Mouse (Mus musculus) adrenal gland, postnatal 10 days (tissue): ENCODE measurements around the gene Stip1. TPM values are rescaled to one million over a fixed set of nuclear protein-coding genes. Genes with fewer than 3 reads are reported as not detected.
A peak's percentile ranks its signal among the peaks of the same experiment; 100 is the strongest.
"Not testable (repeated sequence)": the region's sequence is repeated elsewhere in the genome, so short reads cannot be mapped to it uniquely, and the experiment has no call there.

Experiments used
- DNase-seq: peaks from one replicate; pipeline ENCODE4 v3.0.0; 2021; ENCODE audit warnings: mixed read lengths
- total RNA-seq, 2 experiments: library from RNA; stranded (reverse); gene quantifications; 2 replicates each; pipeline ENCODE4 v1.2.3; 2021

Stip1 gene
- total RNA-seq, 2 experiments from 2014 or later, result 101 to 107 TPM

DNA sequence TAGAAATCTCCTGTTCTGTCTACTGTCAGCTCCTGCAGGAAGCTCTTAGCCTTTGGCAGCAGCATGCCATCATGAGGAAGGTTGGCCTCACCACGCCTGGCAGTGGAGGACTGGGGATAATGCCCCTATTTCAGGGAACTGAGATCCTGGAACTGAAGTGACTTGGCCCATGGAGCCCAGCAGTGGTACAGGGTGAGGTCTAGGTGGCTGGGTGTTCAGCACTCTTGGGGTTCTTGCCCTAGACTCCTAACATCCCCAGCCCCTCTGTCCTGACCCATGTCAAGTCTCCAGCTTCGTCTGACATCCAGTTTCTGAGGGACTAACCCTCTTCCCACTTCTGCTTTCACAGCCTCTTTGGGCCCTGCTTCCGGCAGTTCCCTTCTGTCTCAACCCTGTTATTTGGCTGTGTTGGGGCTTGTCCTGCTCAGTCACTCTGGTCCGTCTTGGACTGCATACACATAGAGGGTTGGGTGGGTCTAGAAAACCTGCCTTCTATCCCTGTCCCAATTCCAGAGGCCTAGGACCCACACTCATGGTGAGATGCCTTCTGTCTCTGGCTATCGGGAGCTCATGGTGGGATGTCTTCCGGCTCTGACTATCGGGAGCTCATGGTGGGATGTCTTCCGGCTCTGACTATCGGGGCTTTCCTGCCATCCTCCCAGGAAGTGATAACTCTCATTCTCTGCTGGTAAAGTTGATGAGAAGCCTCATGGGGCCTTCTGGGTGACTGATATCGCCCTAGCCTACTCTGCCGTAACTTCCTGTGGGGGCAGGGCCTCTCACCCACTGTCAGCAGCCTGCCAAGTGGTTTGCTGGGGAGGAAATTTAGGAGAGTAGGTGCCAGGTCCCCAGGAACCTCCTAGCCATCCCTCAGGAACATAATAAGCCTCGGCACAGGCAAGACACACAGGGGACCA, 22.0 kb downstream of the Stip1 start:
- peak; percentile 8 for DNase-seq

DNA sequence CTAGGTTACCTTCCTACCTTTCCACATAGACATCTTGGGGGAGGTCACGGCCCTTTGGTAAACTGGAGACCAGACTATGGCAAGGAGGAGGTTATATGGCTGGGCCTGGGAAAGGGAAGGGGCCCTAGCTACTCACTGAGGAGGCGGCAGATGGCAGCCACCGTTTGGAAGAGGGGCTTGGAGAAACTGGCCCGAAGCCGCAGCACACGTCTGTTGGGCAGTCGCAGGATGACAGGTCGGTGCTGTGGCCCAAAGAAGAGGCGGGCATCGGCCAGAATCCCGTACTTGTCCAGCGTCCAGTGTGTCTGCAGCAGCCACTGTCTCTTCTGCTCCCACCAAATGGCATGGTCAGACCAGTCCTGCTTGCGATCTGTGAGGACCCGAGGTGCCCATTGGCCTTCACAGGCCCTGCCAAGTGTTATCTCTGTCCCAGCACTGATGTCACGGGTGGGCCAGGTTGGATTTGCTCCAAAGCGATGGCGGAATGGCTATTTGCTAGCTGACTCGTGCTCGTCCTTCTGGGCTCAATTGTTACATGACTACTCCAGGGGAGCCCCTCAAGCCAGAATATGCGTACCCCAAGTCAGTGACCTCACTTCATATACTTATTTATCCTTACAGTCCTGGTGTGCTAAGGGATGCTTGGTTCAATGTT, 25.2 kb downstream of the Stip1 start:
- DNase-seq, result peak; percentile 10

DNA sequence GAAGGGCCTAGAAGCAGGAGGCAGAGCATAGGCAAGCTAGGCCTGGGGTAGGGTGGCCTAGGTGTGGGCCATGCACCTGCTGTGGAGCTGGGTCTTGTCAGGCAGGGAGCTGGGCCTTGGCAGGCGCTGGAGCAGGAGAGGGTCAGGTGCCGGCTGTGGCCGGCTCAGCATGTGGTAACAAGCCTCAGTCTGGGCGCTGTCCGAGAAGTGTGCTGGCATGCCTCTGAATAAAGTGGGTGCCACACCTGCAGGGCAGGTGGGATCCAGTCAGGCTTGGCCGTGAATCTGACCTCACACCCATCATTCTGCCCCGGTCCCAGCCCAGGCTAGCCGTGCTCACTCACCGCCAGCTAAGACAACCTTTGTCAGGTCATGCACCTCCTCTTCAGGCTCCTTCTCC, 25.8 kb downstream of the Stip1 start:
- no peak for DNase-seq

GRCm38 (mm10) chr19:7012426-7012825, 27.3 kb downstream of the Stip1 start:
- no peak for DNase-seq

DNA sequence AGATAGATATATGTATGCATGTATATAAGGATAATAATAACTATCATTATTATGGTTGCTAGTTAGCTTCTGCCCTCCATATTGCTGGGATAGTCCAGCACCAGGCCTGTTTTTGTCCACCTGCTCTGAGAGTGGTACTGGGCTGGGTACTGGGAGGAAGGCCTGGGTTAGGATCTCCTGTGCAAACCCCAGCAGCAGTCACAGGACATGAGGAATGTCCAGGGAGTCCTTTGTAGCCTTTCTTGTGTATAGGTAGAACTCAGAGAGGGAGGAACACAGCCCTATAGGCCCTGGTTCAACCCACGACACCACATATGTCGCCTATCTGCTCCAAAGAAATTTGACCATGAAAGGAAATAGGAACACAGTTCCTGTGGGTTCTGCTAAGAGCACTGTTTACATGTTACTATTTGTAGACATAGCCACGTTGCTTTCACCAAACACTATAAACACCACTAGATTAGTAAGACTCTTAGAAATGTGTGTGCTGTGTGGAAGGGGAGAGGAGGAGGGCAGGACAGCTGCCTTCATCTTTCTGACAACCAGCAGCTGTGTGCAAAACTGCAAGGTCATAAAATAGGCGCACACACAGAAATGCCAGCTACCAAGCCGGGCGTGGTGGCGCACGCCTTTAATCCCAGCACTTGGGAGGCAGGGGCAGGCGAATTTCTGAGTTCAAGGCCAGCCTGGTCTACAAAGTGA, 32.7 kb downstream of the Stip1 start:
- DNase-seq, result no peak

DNA sequence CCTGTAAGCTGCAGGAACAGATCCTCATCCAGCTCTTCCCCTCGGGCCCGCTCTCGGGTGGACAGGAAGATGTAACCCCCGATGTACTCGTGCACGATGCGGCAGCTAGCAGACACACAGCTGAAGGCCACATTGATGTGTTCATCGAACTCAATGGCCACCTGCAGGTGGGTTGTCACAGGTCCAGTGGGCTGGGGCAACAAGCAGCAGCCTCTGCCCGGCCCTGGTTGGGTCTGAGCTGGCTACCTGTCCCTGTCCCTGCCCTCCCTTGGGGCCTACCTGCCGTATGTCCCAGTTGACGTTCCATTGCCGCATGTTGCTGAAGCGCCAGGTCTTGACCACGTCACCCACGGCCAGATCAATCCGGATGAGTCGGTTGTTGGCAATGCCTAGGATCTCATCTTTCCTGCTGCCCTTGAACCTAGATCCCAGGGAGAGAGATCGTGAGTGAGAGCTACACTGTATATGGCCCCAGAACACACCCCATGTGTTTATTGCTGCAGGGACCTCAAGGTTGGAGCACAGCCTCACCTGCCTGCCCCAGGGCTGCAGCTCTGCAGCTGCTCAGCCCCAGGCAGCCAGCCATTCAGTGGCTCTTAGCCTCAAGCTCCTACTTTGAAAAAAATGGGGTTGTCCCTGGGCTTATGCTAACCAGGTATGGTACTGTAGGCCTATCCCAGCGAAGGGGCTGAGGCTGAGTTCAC, 40.3 kb downstream of the Stip1 start:
- DNase-seq, result peak; percentile 5

GRCm38 (mm10) chr19:6997721-6998290, 42.0 kb downstream of the Stip1 start:
- no peak for DNase-seq

DNA sequence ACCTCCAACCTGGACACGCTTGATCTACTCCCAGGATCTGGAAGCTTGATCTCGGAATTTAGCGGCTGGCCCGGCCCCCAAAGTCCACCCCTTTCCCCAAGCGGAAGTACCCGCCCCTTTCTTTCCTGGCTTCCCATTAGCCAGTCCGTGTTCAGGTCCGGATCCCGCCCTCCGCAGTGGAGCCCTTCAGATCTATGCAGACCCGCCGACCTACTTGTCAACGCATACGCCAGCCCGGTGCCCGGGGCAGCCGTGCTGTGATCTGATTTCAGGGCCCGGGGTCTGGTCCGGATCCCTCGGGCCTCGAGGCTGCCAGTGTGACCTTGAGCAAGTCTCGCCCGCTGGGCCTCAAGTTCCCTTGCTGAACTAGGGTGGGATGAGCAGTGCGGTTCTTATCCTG, 43.8 kb downstream of the Stip1 start, which contains the start of the genes Nudt22 and Trpt1:
TSS of gene Nudt22 (minus strand) at position 112 of the 400 bp plus-strand sequence.
TSS of gene Trpt1 (plus strand) at position 126 of the 400 bp plus-strand sequence.
- peak; percentile 94 for DNase-seq

GRCm38 (mm10) chr19:6995255-6995991, 44.3 kb downstream of the Stip1 start:
- DNase-seq, result peak; percentile 52

DNA sequence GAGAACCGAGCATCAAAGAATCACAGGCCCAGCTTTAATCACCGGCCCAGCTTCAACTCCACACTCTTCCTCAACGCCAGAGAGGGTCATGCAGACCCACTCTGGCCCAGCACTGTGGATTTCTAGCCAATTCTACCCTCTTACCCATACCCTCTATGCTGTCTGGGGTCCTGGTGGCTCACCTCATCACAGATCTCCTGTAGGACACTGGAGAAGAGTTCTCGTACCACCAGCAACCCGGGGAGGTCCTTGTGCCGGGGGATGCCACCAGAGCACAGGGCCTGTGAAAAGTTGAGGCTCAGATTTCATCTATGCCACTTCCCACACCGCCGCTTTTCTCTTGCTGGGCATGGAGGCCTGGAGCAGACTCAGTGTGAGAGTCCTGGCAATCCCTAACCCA, 45.3 kb downstream of the Stip1 start:
- no peak for DNase-seq

DNA sequence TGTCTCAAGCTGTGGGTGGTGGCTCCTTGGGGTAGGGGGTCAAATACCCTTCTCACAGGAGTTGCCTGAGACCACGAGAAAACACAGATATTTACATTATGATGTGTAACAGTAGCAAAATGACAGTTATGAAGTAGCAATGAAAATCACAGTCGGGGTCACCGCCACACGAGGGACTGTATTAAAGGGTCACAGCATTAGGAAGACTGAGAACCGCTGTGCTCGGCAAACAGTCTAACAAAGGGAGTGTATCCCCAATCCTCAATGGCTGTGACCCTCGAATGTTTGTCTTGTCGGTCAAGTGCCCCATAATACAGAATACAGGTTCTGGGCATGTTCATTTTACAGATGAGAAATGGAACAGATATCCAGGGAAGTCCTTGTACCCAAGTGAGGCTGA, 45.8 kb downstream of the Stip1 start:
- DNase-seq, result no peak

DNA sequence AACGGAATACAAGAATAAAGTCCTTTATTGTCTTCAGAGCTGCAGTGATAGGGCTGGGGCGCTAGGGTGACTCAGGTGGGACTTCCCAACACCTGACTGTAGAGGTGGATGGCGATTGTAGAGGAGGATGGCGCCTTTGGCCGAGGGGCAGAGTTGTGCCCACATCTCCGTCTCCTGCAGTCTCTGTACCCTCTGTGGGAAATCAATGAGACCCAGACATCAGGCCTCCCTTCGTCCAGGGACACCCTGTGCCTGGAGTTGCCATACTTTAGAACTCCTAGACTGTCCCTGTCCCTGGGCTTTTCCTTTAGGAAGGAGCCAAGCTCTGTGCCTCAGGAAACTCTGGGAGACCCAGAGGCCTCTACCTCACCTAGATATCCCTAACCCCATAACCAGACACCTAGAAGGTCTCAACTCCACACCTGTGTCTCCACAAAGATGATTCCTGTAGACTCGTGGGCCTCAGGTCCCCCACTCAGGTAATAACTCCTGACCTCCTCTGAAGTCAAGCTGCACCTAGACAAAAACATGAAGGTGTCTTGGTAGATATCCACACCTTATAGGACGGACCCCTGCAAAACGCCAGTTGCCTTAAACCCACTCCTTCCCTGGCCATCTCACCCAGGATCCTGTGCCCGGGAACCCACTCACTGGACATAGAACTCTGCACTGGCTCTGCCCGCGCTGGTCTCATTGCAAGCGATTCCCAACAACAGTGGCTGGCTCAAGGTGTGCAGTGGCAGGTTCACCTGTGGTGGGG, 46.6 kb downstream of the Stip1 start:
- DNase-seq, result peak; percentile 6

DNA sequence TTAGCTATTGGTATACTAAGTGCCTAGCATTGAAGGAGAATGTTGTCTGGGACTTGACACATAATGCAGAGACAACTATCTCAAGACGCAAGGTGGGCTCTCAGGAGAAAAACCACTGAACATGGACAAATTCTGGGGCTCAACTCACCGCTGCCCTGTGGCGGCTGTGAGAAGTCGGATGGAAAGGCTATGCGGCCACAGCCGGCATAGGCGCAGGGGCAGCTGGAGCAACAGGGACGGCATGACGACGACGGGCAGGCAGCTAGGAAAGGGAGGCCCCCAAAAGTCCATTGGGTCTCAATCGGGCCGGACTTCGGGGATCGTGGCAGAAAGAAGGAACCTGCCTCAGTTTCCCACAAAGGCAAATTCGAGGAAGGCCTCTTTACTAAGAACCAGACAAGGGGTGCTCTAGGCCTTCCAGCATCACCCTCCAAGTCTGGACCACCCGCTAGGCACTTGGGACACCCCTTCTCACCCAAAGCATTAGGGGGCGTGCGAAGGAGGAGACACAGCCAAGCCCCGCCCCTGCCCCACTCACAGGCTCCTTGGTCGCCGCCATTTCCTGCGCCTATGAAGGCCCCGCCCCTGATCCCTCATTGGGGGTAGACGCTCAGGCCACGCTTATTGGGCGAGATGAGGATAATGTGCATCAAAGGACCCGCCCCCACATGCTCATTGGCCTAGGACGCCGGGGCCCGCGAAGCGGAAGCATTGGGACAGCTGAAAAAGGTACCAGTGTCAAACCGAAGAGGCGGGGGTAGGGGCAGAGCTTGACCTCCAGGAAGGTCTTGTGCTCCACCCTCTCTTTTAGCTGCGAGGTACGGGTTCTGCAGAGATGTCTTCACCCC, 47.5 kb downstream of the Stip1 start, which contains the start of gene Dnajc4:
TSS of gene Dnajc4 (minus strand) at position 562 of the 848 bp plus-strand sequence.
- peak; percentile 97 for DNase-seq

DNA sequence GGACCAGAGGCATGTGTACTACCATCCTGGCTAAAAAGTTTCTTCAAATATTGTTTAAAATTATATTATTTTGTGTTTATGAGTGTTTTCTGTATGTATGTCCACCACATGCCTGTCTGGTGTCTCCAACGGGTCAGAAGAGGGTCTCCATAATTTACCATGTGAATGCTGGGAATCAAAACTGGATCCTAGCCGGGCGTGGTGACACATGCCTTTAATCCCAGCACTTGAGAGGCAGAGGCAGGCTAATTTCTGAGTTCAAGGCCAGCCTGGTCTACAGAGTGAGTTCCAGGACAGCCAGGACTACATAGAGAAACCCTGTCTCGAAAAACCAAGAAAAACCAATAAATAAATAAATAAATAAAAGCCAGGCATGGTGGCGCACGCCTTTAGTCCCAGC, 48.6 kb downstream of the Stip1 start:
- not testable (repeated sequence) for DNase-seq

GRCm38 (mm10) chr19:6990712-6991111, 49.1 kb downstream of the Stip1 start:
- DNase-seq, result no peak

GRCm38 (mm10) chr19:6989251-6989650, 50.5 kb downstream of the Stip1 start:
- DNase-seq, result no peak

- no peak for DNase-seq
Observed at GRCm38 (mm10) chr19:6987904-6988285, 51.9 kb downstream of the Stip1 start.

DNA sequence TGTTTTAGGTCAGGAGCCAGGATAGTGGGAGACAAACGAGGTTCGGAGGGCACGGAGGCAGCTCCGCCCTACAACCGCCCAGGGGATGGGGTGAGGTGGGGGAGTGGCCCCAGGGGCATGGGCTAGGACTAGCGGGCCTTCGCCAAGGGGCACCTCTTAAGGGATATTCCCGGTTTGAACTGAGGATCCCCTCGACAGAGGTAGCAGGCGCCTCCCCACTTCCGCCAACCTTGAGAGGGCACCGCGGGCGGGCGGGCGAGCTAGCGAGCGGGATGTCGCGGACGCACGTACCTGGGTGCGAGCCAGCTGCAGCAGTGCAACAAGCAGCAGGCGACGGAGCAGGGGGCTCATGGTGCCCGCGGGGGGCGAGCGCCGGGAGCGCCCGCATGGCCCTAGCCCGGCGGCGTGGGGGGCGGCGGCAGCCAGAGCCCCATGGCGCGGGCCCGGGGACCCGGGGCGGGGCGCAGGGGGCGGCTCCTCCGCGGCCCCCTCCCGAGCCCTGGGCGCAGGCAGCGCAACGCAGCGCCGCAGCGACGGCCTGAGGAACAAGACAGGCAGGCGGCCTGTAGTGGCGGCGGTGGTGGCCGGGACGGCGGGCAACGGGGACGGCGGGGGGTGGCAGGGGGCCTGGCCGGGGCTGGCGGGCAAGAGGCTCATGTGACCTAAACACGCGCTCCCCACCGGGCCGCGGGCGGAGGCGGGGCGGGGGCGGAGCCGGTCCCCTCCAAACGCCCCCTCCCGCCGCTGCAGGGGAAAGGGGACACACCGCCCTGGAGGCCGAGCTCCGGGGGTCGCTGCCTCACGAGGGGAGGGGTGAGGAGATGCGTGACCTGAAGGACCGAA, 52.5 kb downstream of the Stip1 start, which contains the start of gene Vegfb:
TSS of gene Vegfb (minus strand) at position 591 of the 843 bp plus-strand sequence.
- peak; percentile 84 for DNase-seq
